Mouse (Mus musculus): ENCODE results near the gene Fdxacb1. TPM values are rescaled to one million over a fixed set of nuclear protein-coding genes. Genes with fewer than 3 reads are reported as not detected.

Fdxacb1 gene
- polyA plus RNA-seq, 1 experiment from 2014 or later = 12.5 TPM

GRCm38 (mm10) chr9:50815666-50816065, 47.6 kb downstream of the Fdxacb1 start:
- 93% methylated on average over 4 of the region's 4 CpGs for WGBS
- Histone ChIP-seq H3K4me1 (no peaks in the 10 kb centered on the region), H3K27ac (replicated peaks) (no peak overlapping the region), H3K4me2 (replicated peaks) (no peak overlapping the region), H3K27me3 (no peaks in the 10 kb centered on the region), H3K9ac (replicated peaks) (no peak overlapping the region), H3K36me3 (peaks cover 41% of the 10 kb centered on the region), H3K4me3 (no peak overlapping the region), H3K9me3 (no peaks in the 10 kb centered on the region)
- ATAC-seq (ENCODE audit: low FRiP score, low read depth) = no peak

- H3K4me2 ChIP-seq (replicated peaks) = no peak overlapping the region
- H3K27me3 ChIP-seq = no peaks in the 10 kb centered on the region
- peaks cover 43% of the 10 kb centered on the region for H3K36me3 ChIP-seq
- H3K4me1 ChIP-seq = no peaks in the 10 kb centered on the region
- H3K9me3 ChIP-seq = no peaks in the 10 kb centered on the region
- 100% methylated on average over 1 of the region's 1 CpGs for WGBS
- no peak for ATAC-seq (ENCODE audit: low FRiP score, low read depth)
- no peak overlapping the region for H3K9ac ChIP-seq (replicated peaks)
- no peak overlapping the region for H3K4me3 ChIP-seq
- no peak overlapping the region for H3K27ac ChIP-seq (replicated peaks)
These were observed 48.5 kb downstream of the Fdxacb1 start for GRCm38 (mm10) chr9:50816512-50816911.

GRCm38 (mm10) chr9:50818050-50818449, 50.0 kb downstream of the Fdxacb1 start:
- Histone ChIP-seq H3K4me1 (no peaks in the 10 kb centered on the region), H3K9me3 (no peaks in the 10 kb centered on the region), H3K36me3 (peaks cover 50% of the 10 kb centered on the region), H3K9ac (replicated peaks) (no peak overlapping the region), H3K27ac (replicated peaks) (no peak overlapping the region), H3K4me3 (no peak overlapping the region), H3K27me3 (no peaks in the 10 kb centered on the region), H3K4me2 (replicated peaks) (no peak overlapping the region)
- ATAC-seq (ENCODE audit: low FRiP score, low read depth) = no peak
- WGBS = 92% methylated on average over 6 of the region's 6 CpGs

- no peak overlapping the region for H3K4me3 ChIP-seq
- ATAC-seq (ENCODE audit: low FRiP score, low read depth) = no peak
- no peaks in the 10 kb centered on the region for H3K27me3 ChIP-seq
- H3K4me2 ChIP-seq (replicated peaks) = no peak overlapping the region
- no peaks in the 10 kb centered on the region for H3K4me1 ChIP-seq
- 91% methylated on average over 6 of the region's 6 CpGs for WGBS
- H3K9me3 ChIP-seq = no peaks in the 10 kb centered on the region
- H3K36me3 ChIP-seq = peaks cover 48% of the 10 kb centered on the region
- H3K27ac ChIP-seq (replicated peaks) = no peak overlapping the region
- no peak overlapping the region for H3K9ac ChIP-seq (replicated peaks)
These were observed 51.7 kb downstream of the Fdxacb1 start for GRCm38 (mm10) chr9:50819716-50820115.

- H3K4me3 ChIP-seq = no peak overlapping the region
- peaks cover 43% of the 10 kb centered on the region for H3K36me3 ChIP-seq
- H3K9me3 ChIP-seq = no peaks in the 10 kb centered on the region
- no peak for ATAC-seq (ENCODE audit: low FRiP score, low read depth)
- no peaks in the 10 kb centered on the region for H3K27me3 ChIP-seq
- H3K4me1 ChIP-seq = no peaks in the 10 kb centered on the region
- WGBS = 89% methylated on average over 6 of the region's 6 CpGs
- H3K9ac ChIP-seq (replicated peaks) = no peak overlapping the region
- no peak overlapping the region for H3K27ac ChIP-seq (replicated peaks)
- H3K4me2 ChIP-seq (replicated peaks) = no peak overlapping the region
These were observed 53.6 kb downstream of the Fdxacb1 start for GRCm38 (mm10) chr9:50821651-50822050.

GRCm38 (mm10) chr9:50822216-50822615, 54.2 kb downstream of the Fdxacb1 start:
- Histone ChIP-seq H3K9me3 (no peaks in the 10 kb centered on the region), H3K27me3 (no peaks in the 10 kb centered on the region), H3K36me3 (peaks cover 39% of the 10 kb centered on the region), H3K4me2 (replicated peaks) (no peak overlapping the region), H3K9ac (replicated peaks) (no peak overlapping the region), H3K4me1 (no peaks in the 10 kb centered on the region), H3K27ac (replicated peaks) (no peak overlapping the region), H3K4me3 (no peak overlapping the region)
- no peak for ATAC-seq (ENCODE audit: low FRiP score, low read depth)
- WGBS = 95% methylated on average over 5 of the region's 5 CpGs

Other genes starting within 250 kb of the Fdxacb1 start
- gene Pts, start 239.5 kb upstream of the Fdxacb1 start, polyA plus RNA-seq (2016; fragmentation: Nextera tagmentation; extraction: Ambion mirVana) = 97.4 and 102 TPM in 2 replicates
- gene Il18, start 213.4 kb upstream of the Fdxacb1 start, polyA plus RNA-seq (2016; fragmentation: Nextera tagmentation; extraction: Ambion mirVana) = 21.9 and 29.2 TPM in 2 replicates
- gene Bco2, start 213.1 kb upstream of the Fdxacb1 start, polyA plus RNA-seq (2016; fragmentation: Nextera tagmentation; extraction: Ambion mirVana) = 0.17 and 0.48 TPM in 2 replicates
- 0.48 and 0.93 TPM in 2 replicates for gene Tex12, start 206.9 kb upstream of the Fdxacb1 start, polyA plus RNA-seq (2016; fragmentation: Nextera tagmentation; extraction: Ambion mirVana)
- gene Sdhd, start 164.4 kb upstream of the Fdxacb1 start, polyA plus RNA-seq (2016; fragmentation: Nextera tagmentation; extraction: Ambion mirVana) = 209 and 224 TPM in 2 replicates
- 344 and 368 TPM in 2 replicates for gene Timm8b, start 164.3 kb upstream of the Fdxacb1 start, polyA plus RNA-seq (2016; fragmentation: Nextera tagmentation; extraction: Ambion mirVana)
- gene Pih1d2, start 150.9 kb upstream of the Fdxacb1 start, polyA plus RNA-seq (2016; fragmentation: Nextera tagmentation; extraction: Ambion mirVana) = 5.3 and 7.0 TPM in 2 replicates
- gene Nkapd1, start 150.8 kb upstream of the Fdxacb1 start, polyA plus RNA-seq (2016; fragmentation: Nextera tagmentation; extraction: Ambion mirVana) = 27.7 and 28.0 TPM in 2 replicates
- gene Dlat, start 108.5 kb upstream of the Fdxacb1 start, polyA plus RNA-seq (2016; fragmentation: Nextera tagmentation; extraction: Ambion mirVana) = 45.8 and 51.1 TPM in 2 replicates
- gene Dixdc1, start 28.7 kb upstream of the Fdxacb1 start, polyA plus RNA-seq (2016; fragmentation: Nextera tagmentation; extraction: Ambion mirVana) = 28.5 and 32.0 TPM in 2 replicates
- gene 2310030G06Rik, start 21.7 kb upstream of the Fdxacb1 start, polyA plus RNA-seq (2016; fragmentation: Nextera tagmentation; extraction: Ambion mirVana) = 0.42 and 0.56 TPM in 2 replicates
- 6.0 and 7.5 TPM in 2 replicates for gene Cryab, start 16.9 kb upstream of the Fdxacb1 start, polyA plus RNA-seq (2016; fragmentation: Nextera tagmentation; extraction: Ambion mirVana)
- 0.48 TPM in 1 of 2 replicates, not detected in the other for gene Hspb2, start 15.9 kb upstream of the Fdxacb1 start, polyA plus RNA-seq (2016; fragmentation: Nextera tagmentation; extraction: Ambion mirVana)
- gene Alg9, start 6.8 kb downstream of the Fdxacb1 start, polyA plus RNA-seq (2016; fragmentation: Nextera tagmentation; extraction: Ambion mirVana) = 42.6 and 42.8 TPM in 2 replicates
- gene 1110032A03Rik, start 7.3 kb downstream of the Fdxacb1 start, polyA plus RNA-seq (2016; fragmentation: Nextera tagmentation; extraction: Ambion mirVana) = 37.6 and 42.0 TPM in 2 replicates
- 90.9 and 93.6 TPM in 2 replicates for gene Ppp2r1b, start 77.1 kb downstream of the Fdxacb1 start, polyA plus RNA-seq (2016; fragmentation: Nextera tagmentation; extraction: Ambion mirVana)
- 14.2 and 15.1 TPM in 2 replicates for gene Sik2, start 240.8 kb downstream of the Fdxacb1 start, polyA plus RNA-seq (2016; fragmentation: Nextera tagmentation; extraction: Ambion mirVana)

All from midbrain, embryonic 12.5 days (tissue).